Mouse (Mus musculus): ENCODE results near the gene Tecpr2. TPM values are rescaled to one million over a fixed set of nuclear protein-coding genes. Genes with fewer than 3 reads are reported as not detected.

Gene Tecpr2
- polyA plus RNA-seq, 1 experiment from 2014 or later: 3.9 TPM

GRCm38 (mm10) chr12:110976589-110977344 is 87.7 kb downstream of the Tecpr2 start:
- peaks cover 49% of the 10 kb centered on the region for H3K36me3 ChIP-seq
- no peak overlapping the region for H3K27ac ChIP-seq
- peaks cover 29% of the 10 kb centered on the region for H3K4me1 ChIP-seq

GRCm38 (mm10) chr12:110977345-110977733 is 88.3 kb downstream of the Tecpr2 start:
- Histone ChIP-seq H3K4me1 (peaks cover 29% of the 10 kb centered on the region), H3K4me3 (peak overlapping the region; percentile 91; the same call in 1 of the 2 replicates), H3K9me3 (no peaks in the 10 kb centered on the region), H3K36me3 (peaks cover 49% of the 10 kb centered on the region), H3K27me3 (ENCODE audit: insufficient read depth, poor library complexity, severe bottlenecking) (peaks cover 17% of the 10 kb centered on the region), H3K27ac (peak overlapping the region; percentile 94; the same call in 1 of the 2 replicates)
- DNase-seq (ENCODE audit: low spot score): no peak
- WGBS: 89% methylated on average over 18 of the region's 18 CpGs

More at GRCm38 (mm10) chr12:110976589-110977344, 87.7 kb downstream of the Tecpr2 start:
- H3K4me3 ChIP-seq: 0 out of 2 replicates have a peak overlapping the region, but pooled peaks have one; percentile 91
- 78% methylated on average over 60 of the region's 60 CpGs for WGBS
- H3K27me3 ChIP-seq (ENCODE audit: insufficient read depth, poor library complexity, severe bottlenecking): peaks cover 17% of the 10 kb centered on the region
- DNase-seq (ENCODE audit: low spot score): no peak
- no peaks in the 10 kb centered on the region for H3K9me3 ChIP-seq

- H3K27ac ChIP-seq: peak overlapping the region; percentile 94
- H3K36me3 ChIP-seq: peaks cover 44% of the 10 kb centered on the region
- H3K9me3 ChIP-seq: no peaks in the 10 kb centered on the region
- H3K4me1 ChIP-seq: peaks cover 29% of the 10 kb centered on the region
- peaks cover 17% of the 10 kb centered on the region for H3K27me3 ChIP-seq (ENCODE audit: insufficient read depth, poor library complexity, severe bottlenecking)
- peak overlapping the region; percentile 91 for H3K4me3 ChIP-seq
- WGBS: 40% methylated on average over 14 of the region's 14 CpGs
- no peak for DNase-seq (ENCODE audit: low spot score)
Measured at GRCm38 (mm10) chr12:110977896-110978606, 89.0 kb downstream of the Tecpr2 start.

GRCm38 (mm10) chr12:110978607-110979406 is 89.7 kb downstream of the Tecpr2 start, which contains the start of gene Ankrd9:
Ankrd9 (minus strand) TSS chr12:110979040.
- WGBS: under 1% methylated on average over 86 of the region's 90 CpGs
- Histone ChIP-seq H3K27me3 (ENCODE audit: insufficient read depth, poor library complexity, severe bottlenecking) (peaks cover 17% of the 10 kb centered on the region), H3K36me3 (peaks cover 36% of the 10 kb centered on the region), H3K4me3 (peak within 1 kb of the TSS; percentile 91), H3K4me1 (peaks cover 33% of the 10 kb centered on the region), H3K27ac (peak within 1 kb of the TSS; percentile 94), H3K9me3 (no peaks in the 10 kb centered on the region)
- peak; percentile 99 for DNase-seq (ENCODE audit: low spot score)

- H3K27me3 ChIP-seq (ENCODE audit: insufficient read depth, poor library complexity, severe bottlenecking): peaks cover 17% of the 10 kb centered on the region
- no peak for DNase-seq (ENCODE audit: low spot score)
- H3K36me3 ChIP-seq: peaks cover 27% of the 10 kb centered on the region
- H3K4me1 ChIP-seq: peaks cover 36% of the 10 kb centered on the region
- no peak overlapping the region for H3K4me3 ChIP-seq
- no peaks in the 10 kb centered on the region for H3K9me3 ChIP-seq
- 67% methylated on average over 3 of the region's 3 CpGs for WGBS
- H3K27ac ChIP-seq: peak overlapping the region; percentile 94; the same call in 1 of the 2 replicates
Measured at GRCm38 (mm10) chr12:110979808-110980207, 90.7 kb downstream of the Tecpr2 start.

- H3K9me3 ChIP-seq: no peaks in the 10 kb centered on the region
- H3K4me3 ChIP-seq: no peak overlapping the region
- no peak for DNase-seq (ENCODE audit: low spot score)
- H3K4me1 ChIP-seq: peaks cover 30% of the 10 kb centered on the region
- H3K27ac ChIP-seq: no peak overlapping the region
- 72% methylated on average over 3 of the region's 3 CpGs for WGBS
- peaks cover 11% of the 10 kb centered on the region for H3K27me3 ChIP-seq (ENCODE audit: insufficient read depth, poor library complexity, severe bottlenecking)
- H3K36me3 ChIP-seq: peaks cover 8% of the 10 kb centered on the region
Measured at GRCm38 (mm10) chr12:110981736-110982135, 92.7 kb downstream of the Tecpr2 start.

- Histone ChIP-seq H3K4me3 (no peak overlapping the region), H3K27ac (no peak overlapping the region), H3K36me3 (no peaks in the 10 kb centered on the region), H3K27me3 (ENCODE audit: insufficient read depth, poor library complexity, severe bottlenecking) (no peaks in the 10 kb centered on the region; the same call in 1 of the 2 replicates), H3K9me3 (no peaks in the 10 kb centered on the region), H3K4me1 (peaks cover 27% of the 10 kb centered on the region)
- 83% methylated on average over 8 of the region's 8 CpGs for WGBS
- no peak for DNase-seq (ENCODE audit: low spot score)
Measured at GRCm38 (mm10) chr12:110983083-110983482, 94.0 kb downstream of the Tecpr2 start.

GRCm38 (mm10) chr12:110983714-110984113 is 94.7 kb downstream of the Tecpr2 start:
- Histone ChIP-seq H3K27ac (peak overlapping the region; percentile 42), H3K4me1 (peaks cover 21% of the 10 kb centered on the region), H3K4me3 (no peak overlapping the region), H3K36me3 (no peaks in the 10 kb centered on the region), H3K9me3 (no peaks in the 10 kb centered on the region), H3K27me3 (ENCODE audit: insufficient read depth, poor library complexity, severe bottlenecking) (no peaks in the 10 kb centered on the region; the same call in 1 of the 2 replicates)
- WGBS: 71% methylated on average over 8 of the region's 8 CpGs
- DNase-seq (ENCODE audit: low spot score): no peak

GRCm38 (mm10) chr12:110984598-110984997 is 95.5 kb downstream of the Tecpr2 start:
- DNase-seq (ENCODE audit: low spot score): no peak
- no peak overlapping the region for H3K4me3 ChIP-seq
- no peaks in the 10 kb centered on the region; the same call in 1 of the 2 replicates for H3K27me3 ChIP-seq (ENCODE audit: insufficient read depth, poor library complexity, severe bottlenecking)
- peaks cover 16% of the 10 kb centered on the region for H3K4me1 ChIP-seq
- H3K36me3 ChIP-seq: no peaks in the 10 kb centered on the region
- WGBS: 67% methylated on average over 4 of the region's 4 CpGs
- no peaks in the 10 kb centered on the region for H3K9me3 ChIP-seq
- peak overlapping the region; percentile 42; the same call in 1 of the 2 replicates for H3K27ac ChIP-seq

GRCm38 (mm10) chr12:110985141-110985540 is 96.1 kb downstream of the Tecpr2 start:
- Histone ChIP-seq H3K9me3 (no peaks in the 10 kb centered on the region), H3K4me3 (no peak overlapping the region), H3K27ac (no peak overlapping the region), H3K36me3 (no peaks in the 10 kb centered on the region), H3K27me3 (ENCODE audit: insufficient read depth, poor library complexity, severe bottlenecking) (no peaks in the 10 kb centered on the region; the same call in 1 of the 2 replicates), H3K4me1 (peaks cover 16% of the 10 kb centered on the region)
- DNase-seq (ENCODE audit: low spot score): no peak
- WGBS: 78% methylated on average over 9 of the region's 9 CpGs

- H3K4me1 ChIP-seq: peaks cover 23% of the 10 kb centered on the region
- 83% methylated on average over 11 of the region's 11 CpGs for WGBS
- H3K36me3 ChIP-seq: no peaks in the 10 kb centered on the region
- H3K4me3 ChIP-seq: no peak overlapping the region
- H3K27ac ChIP-seq: no peak overlapping the region
- no peaks in the 10 kb centered on the region; the same call in 1 of the 2 replicates for H3K27me3 ChIP-seq (ENCODE audit: insufficient read depth, poor library complexity, severe bottlenecking)
- no peaks in the 10 kb centered on the region for H3K9me3 ChIP-seq
- DNase-seq (ENCODE audit: low spot score): no peak
Measured at GRCm38 (mm10) chr12:110986536-110987425, 97.7 kb downstream of the Tecpr2 start.

Data from heart, embryonic 10.5 days (tissue).